Mouse (Mus musculus): ENCODE data around the gene Map3k13.
"Not testable (repeated sequence)": the region's sequence is repeated elsewhere in the genome, so short reads cannot be mapped to it uniquely, and the experiment has no call there.

Gene Map3k13

GRCm38 (mm10) chr16:21793875-21794696 lies at the start of gene Map3k13:
Gene Map3k13 (plus strand): TSS chr16:21794346.
- DNase-seq, result peak; percentile 96 to 97

- DNase-seq, result no peak
Measured at GRCm38 (mm10) chr16:21758447-21758846, 35.7 kb upstream of the Map3k13 start.

- DNase-seq, result no peak
Measured at GRCm38 (mm10) chr16:21768255-21768654, 25.9 kb upstream of the Map3k13 start.

GRCm38 (mm10) chr16:21769667-21770066 lies 24.5 kb upstream of the Map3k13 start:
- DNase-seq, result peak in 1 of 2 experiments; percentile 43

GRCm38 (mm10) chr16:21774725-21775124 lies 19.4 kb upstream of the Map3k13 start:
- no peak for DNase-seq

GRCm38 (mm10) chr16:21778293-21778866 lies 15.8 kb upstream of the Map3k13 start:
- peak in 1 of 2 experiments; percentile 26 for DNase-seq

- DNase-seq, result no peak
Measured at GRCm38 (mm10) chr16:21779149-21779548, 15.0 kb upstream of the Map3k13 start.

- no peak for DNase-seq
Measured at GRCm38 (mm10) chr16:21781277-21781676, 12.9 kb upstream of the Map3k13 start.

GRCm38 (mm10) chr16:21781895-21782294 lies 12.3 kb upstream of the Map3k13 start:
- no peak for DNase-seq

- DNase-seq, result no peak
Measured at GRCm38 (mm10) chr16:21782807-21783206, 11.3 kb upstream of the Map3k13 start.

GRCm38 (mm10) chr16:21785000-21785399 lies 9.1 kb upstream of the Map3k13 start:
- no peak for DNase-seq

- no peak for DNase-seq
Measured at GRCm38 (mm10) chr16:21786317-21786716, 7.8 kb upstream of the Map3k13 start.

GRCm38 (mm10) chr16:21787516-21788353 lies 6.4 kb upstream of the Map3k13 start, which contains the start of gene Ehhadh:
Gene Ehhadh (minus strand): TSS chr16:21787807.
- peak; percentile 83 to 95 for DNase-seq

- DNase-seq, result peak in 1 of 2 experiments; percentile 43
Measured at GRCm38 (mm10) chr16:21788581-21788980, 5.6 kb upstream of the Map3k13 start.

- DNase-seq, result no peak
Measured at GRCm38 (mm10) chr16:21789180-21789579, 5.0 kb upstream of the Map3k13 start.

- no peak for DNase-seq
Measured at GRCm38 (mm10) chr16:21790469-21790868, 3.7 kb upstream of the Map3k13 start.

GRCm38 (mm10) chr16:21791779-21792178 lies 2.4 kb upstream of the Map3k13 start:
- no peak for DNase-seq

- DNase-seq, result not testable (repeated sequence)
Measured at GRCm38 (mm10) chr16:21793080-21793810, 901 bp upstream of the Map3k13 start.

GRCm38 (mm10) chr16:21794697-21795045 lies 525 bp downstream of the Map3k13 start:
- no peak for DNase-seq

GRCm38 (mm10) chr16:21795071-21795470 lies 925 bp downstream of the Map3k13 start:
- DNase-seq, result no peak

GRCm38 (mm10) chr16:21804258-21804657 lies 10.1 kb downstream of the Map3k13 start:
- DNase-seq, result peak; percentile 38 to 52

- DNase-seq, result no peak
Measured at GRCm38 (mm10) chr16:21806892-21807291, 12.7 kb downstream of the Map3k13 start.

- DNase-seq, result not testable (repeated sequence)
Measured at GRCm38 (mm10) chr16:21807786-21808185, 13.6 kb downstream of the Map3k13 start.

Measured in kidney, postnatal 25 days (tissue).